ENCODE assay signal across 8 mouse cellular contexts in the genomic region with DNA sequence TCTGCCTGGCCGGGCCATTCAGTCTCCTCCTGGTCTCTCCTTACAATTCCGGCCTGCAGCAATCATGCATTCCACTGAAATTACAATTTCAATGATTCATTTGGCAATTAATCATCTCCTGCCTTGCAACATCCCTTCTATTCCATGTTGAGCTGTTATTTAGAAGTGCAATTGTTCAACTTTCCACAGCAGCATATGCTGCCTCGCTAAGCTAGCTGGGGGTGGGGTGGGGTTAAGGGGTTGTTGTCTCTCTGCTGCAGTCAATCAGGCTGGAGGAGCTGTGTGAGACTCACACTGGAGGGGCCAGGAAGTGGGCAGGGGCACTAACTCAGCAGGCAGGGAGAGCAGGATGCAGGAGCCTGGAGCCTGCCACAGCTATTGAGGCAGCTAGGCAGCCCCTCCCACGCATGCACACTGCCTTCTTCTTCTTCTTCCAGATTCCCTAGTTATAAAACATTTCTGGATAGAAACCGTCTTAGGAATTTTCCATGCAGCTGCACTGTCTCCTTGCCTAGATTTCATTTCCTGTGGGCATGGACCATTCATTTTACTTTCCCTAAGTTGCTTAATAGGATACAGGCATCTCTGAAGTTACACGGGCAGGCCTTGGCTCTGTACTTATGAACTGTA.
DNase-seq lines count a peak whose midpoint lies in the region; ATAC-seq lines count a peak whose summit lies in the region.

No protein-coding gene starts in this region.

- WGBS in heart, embryonic 11.5 days (ENCODE audit: insufficient replicate concordance) = 37% methylated on average over 6 of the region's 6 CpGs
- 33% methylated on average over 6 of the region's 6 CpGs for WGBS in liver, embryonic 11.5 days
- 39% methylated on average over 6 of the region's 6 CpGs for WGBS in midbrain, embryonic 13.5 days

- no peak overlapping the region for H3K9ac ChIP-seq in heart, embryonic 11.5 days (ENCODE audit: low read depth, low read length)
- no peak overlapping the region for H3K9ac ChIP-seq in liver, embryonic 11.5 days (ENCODE audit: low read depth, low read length)
- no peak overlapping the region for H3K9ac ChIP-seq in midbrain, embryonic 13.5 days (replicated peaks)

- H3K9me3 ChIP-seq in heart, embryonic 11.5 days (replicated peaks; ENCODE audit: control insufficient read depth, low read length) = no peaks in the 10 kb centered on the region
- no peaks in the 10 kb centered on the region for H3K9me3 ChIP-seq in liver, embryonic 11.5 days (ENCODE audit: control insufficient read depth, low read length)
- H3K9me3 ChIP-seq in midbrain, embryonic 13.5 days = no peaks in the 10 kb centered on the region

- no peak for ATAC-seq in heart, embryonic 11.5 days (replicated peaks; ENCODE audit: insufficient number of reproducible peaks, low FRiP score, low TSS enrichment)
- 0 out of 2 replicates have a peak, but pooled peaks have one; percentile 26 for ATAC-seq in liver, embryonic 11.5 days (replicated peaks; ENCODE audit: low FRiP score)
- no peak for ATAC-seq in midbrain, embryonic 13.5 days

- peak; percentile 64 to 78 for DNase-seq in heart, adult 18-20 months
- peak; percentile 10 to 38 for DNase-seq in adrenal gland, postnatal 36 days
- peak; percentile 16 for DNase-seq in gastrocnemius, postnatal 10 days
- peak; percentile 63 for DNase-seq in kidney, postnatal 10 days
- no peak for DNase-seq in liver, embryonic 11.5 days (ENCODE audit: low spot score)
- no peak for DNase-seq in urinary bladder, adult 2 months (ENCODE audit: low spot score)

- H3K4me3 ChIP-seq in heart, embryonic 11.5 days (ENCODE audit: low read depth, low read length) = no peak overlapping the region
- H3K4me3 ChIP-seq in liver, embryonic 11.5 days (ENCODE audit: low read depth, low read length) = no peak overlapping the region
- no peak overlapping the region for H3K4me3 ChIP-seq in midbrain, embryonic 13.5 days (replicated peaks)

- H3K4me1 ChIP-seq in heart, embryonic 11.5 days (ENCODE audit: control insufficient read depth, insufficient read depth, low read length) = no peaks in the 10 kb centered on the region
- no peaks in the 10 kb centered on the region for H3K4me1 ChIP-seq in liver, embryonic 11.5 days (replicated peaks; ENCODE audit: control insufficient read depth, insufficient read depth, low read length)
- peaks cover 16% of the 10 kb centered on the region for H3K4me1 ChIP-seq in midbrain, embryonic 13.5 days (replicated peaks)

- no peaks in the 10 kb centered on the region for H3K27me3 ChIP-seq in heart, embryonic 11.5 days (ENCODE audit: control insufficient read depth, insufficient read depth, low read length)
- no peaks in the 10 kb centered on the region for H3K27me3 ChIP-seq in liver, embryonic 11.5 days (replicated peaks; ENCODE audit: control insufficient read depth, insufficient read depth, low read length)
- no peaks in the 10 kb centered on the region for H3K27me3 ChIP-seq in midbrain, embryonic 13.5 days

- no peaks in the 10 kb centered on the region for H3K36me3 ChIP-seq in heart, embryonic 11.5 days (ENCODE audit: control insufficient read depth, insufficient read depth, low read length)
- no peaks in the 10 kb centered on the region for H3K36me3 ChIP-seq in liver, embryonic 11.5 days (ENCODE audit: control insufficient read depth, insufficient read depth, low read length)
- H3K36me3 ChIP-seq in midbrain, embryonic 13.5 days = no peaks in the 10 kb centered on the region

- no peak overlapping the region for H3K27ac ChIP-seq in heart, embryonic 11.5 days (ENCODE audit: low read depth, low read length)
- H3K27ac ChIP-seq in liver, embryonic 11.5 days (ENCODE audit: low read depth, low read length) = no peak overlapping the region
- H3K27ac ChIP-seq in midbrain, embryonic 13.5 days = no peak overlapping the region

- H3K4me2 ChIP-seq in heart, embryonic 11.5 days = no peak overlapping the region
- H3K4me2 ChIP-seq in liver, embryonic 11.5 days = no peak overlapping the region
- no peak overlapping the region for H3K4me2 ChIP-seq in midbrain, embryonic 13.5 days (replicated peaks)

Comparison
In these comparisons a context has a peak if more than half of its experiments do, and no peak if none do; other contexts are left out.
1. DNase-seq: peak in heart, adult 18-20 months (2 of 2), adrenal gland, postnatal 36 days (2 of 2), gastrocnemius, postnatal 10 days (single experiment) and kidney, postnatal 10 days (single experiment); none in liver, embryonic 11.5 days (single experiment) and urinary bladder, adult 2 months (single experiment).